ENCODE assay signal across 22 mouse cellular contexts in the genomic region with DNA sequence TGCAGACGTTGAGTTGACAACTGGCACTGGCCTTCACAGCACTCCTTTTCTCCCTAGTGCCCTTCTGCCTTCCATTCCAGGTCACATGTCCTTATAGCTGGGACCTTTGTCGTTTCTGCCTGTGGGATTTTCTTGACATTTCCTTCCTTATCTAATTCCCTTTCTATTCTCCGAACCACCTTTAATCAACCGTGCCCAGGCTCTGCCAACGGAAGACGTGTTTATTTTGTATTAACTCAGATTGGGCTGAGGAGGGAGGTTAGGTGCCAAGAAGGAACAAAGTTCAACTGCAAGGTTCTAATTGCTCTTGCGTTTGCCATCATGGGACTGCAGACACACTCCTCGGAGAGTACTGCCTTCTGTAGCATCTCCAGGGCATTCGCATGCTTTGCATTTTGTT.
A peak's percentile ranks its signal among the peaks of the same experiment; 100 is the strongest.
DNase-seq lines count a peak whose midpoint lies in the region; ATAC-seq lines count a peak whose summit lies in the region.
"Had no signal": no experiment of that assay in that cellular context is flagged by ENCODE, and none has a peak within 500 bp of the region (broad histone marks: within the 10 kb centered on the region; RNA-seq: fewer than 3 reads in every experiment).

No protein-coding gene starts in this region.

- no peaks in the 10 kb centered on the region for H3K27me3 ChIP-seq in kidney, embryonic 14.5 days (ENCODE audit: control insufficient read depth, insufficient read depth, low read length)
- H3K27me3 ChIP-seq in intestine, embryonic 16.5 days (replicated peaks; ENCODE audit: control insufficient read depth, insufficient read depth, low read length) = no peaks in the 10 kb centered on the region
- H3K27me3 ChIP-seq in forebrain, embryonic 13.5 days = no peaks in the 10 kb centered on the region
- H3K27me3 ChIP-seq: CH12.LX; embryonic facial prominence, embryonic 12.5 days; forebrain, embryonic 15.5 days; limb, embryonic 12.5 days; liver, embryonic 12.5 days; midbrain, embryonic 13.5 days had no signal

- no peaks in the 10 kb centered on the region for H3K9me3 ChIP-seq in kidney, embryonic 14.5 days (ENCODE audit: control insufficient read depth, low read length)
- no peaks in the 10 kb centered on the region for H3K9me3 ChIP-seq in intestine, embryonic 16.5 days (ENCODE audit: control insufficient read depth, low read length)
- H3K9me3 ChIP-seq in forebrain, embryonic 13.5 days (replicated peaks) = no peaks in the 10 kb centered on the region
- H3K9me3 ChIP-seq: embryonic facial prominence, embryonic 12.5 days; forebrain, embryonic 15.5 days; hindbrain, embryonic 10.5 days; limb, embryonic 12.5 days; liver, embryonic 12.5 days; midbrain, embryonic 13.5 days had no signal

- no peak for ATAC-seq in kidney, embryonic 14.5 days (ENCODE audit: low FRiP score, low TSS enrichment)
- peak; percentile 81 for ATAC-seq in intestine, embryonic 16.5 days
- no peak for ATAC-seq in forebrain, embryonic 13.5 days
- ATAC-seq in megakaryocyte, adult 5-6 weeks (ENCODE audit: poor library complexity, severe bottlenecking) = no peak
- ATAC-seq: forebrain, embryonic 15.5 days; inflammation-experienced regulatory T-cells, adult 6 months; liver, embryonic 12.5 days; midbrain, embryonic 13.5 days had no signal

- no peak overlapping the region for H3K4me3 ChIP-seq in kidney, embryonic 14.5 days (ENCODE audit: low read length)
- H3K4me3 ChIP-seq in intestine, embryonic 16.5 days (ENCODE audit: low read length) = no peak overlapping the region
- H3K4me3 ChIP-seq in forebrain, embryonic 13.5 days = no peak overlapping the region
- H3K4me3 ChIP-seq: embryonic facial prominence, embryonic 12.5 days; erythroblast, embryonic 14.5 days; forebrain, embryonic 15.5 days; hindbrain, embryonic 10.5 days; limb, embryonic 12.5 days; liver, embryonic 12.5 days; midbrain, embryonic 13.5 days had no signal

- H3K4me2 ChIP-seq in kidney, embryonic 14.5 days (replicated peaks; ENCODE audit: low read depth, low read length) = no peak overlapping the region
- no peak overlapping the region for H3K4me2 ChIP-seq in intestine, embryonic 16.5 days (ENCODE audit: low read depth, low read length)
- H3K4me2 ChIP-seq in forebrain, embryonic 13.5 days = no peak overlapping the region
- H3K4me2 ChIP-seq: embryonic facial prominence, embryonic 12.5 days; forebrain, embryonic 15.5 days; limb, embryonic 12.5 days; liver, embryonic 12.5 days; lung, embryonic 14.5 days; midbrain, embryonic 13.5 days had no signal

- H3K36me3 ChIP-seq in kidney, embryonic 14.5 days (ENCODE audit: control insufficient read depth, insufficient read depth, low read length) = no peaks in the 10 kb centered on the region
- no peaks in the 10 kb centered on the region for H3K36me3 ChIP-seq in intestine, embryonic 16.5 days (ENCODE audit: control insufficient read depth, insufficient read depth, low read length)
- no peaks in the 10 kb centered on the region for H3K36me3 ChIP-seq in forebrain, embryonic 13.5 days (ENCODE audit: poor library complexity, severe bottlenecking)
- H3K36me3 ChIP-seq: embryonic facial prominence, embryonic 12.5 days; forebrain, embryonic 15.5 days; hindbrain, embryonic 10.5 days; limb, embryonic 12.5 days; liver, embryonic 12.5 days; midbrain, embryonic 13.5 days had no signal

- H3K27ac ChIP-seq in kidney, embryonic 14.5 days (ENCODE audit: low read depth, low read length) = no peak overlapping the region
- peak overlapping the region; percentile 63 for H3K27ac ChIP-seq in intestine, embryonic 16.5 days (ENCODE audit: low read length)
- no peak overlapping the region for H3K27ac ChIP-seq in forebrain, embryonic 13.5 days
- H3K27ac ChIP-seq: embryonic facial prominence, embryonic 12.5 days; forebrain, embryonic 15.5 days; hindbrain, embryonic 10.5 days; limb, embryonic 12.5 days; liver, embryonic 12.5 days; midbrain, embryonic 13.5 days had no signal

- H3K9ac ChIP-seq in kidney, embryonic 14.5 days (ENCODE audit: low read depth, low read length) = no peak overlapping the region
- no peak overlapping the region for H3K9ac ChIP-seq in intestine, embryonic 16.5 days (ENCODE audit: low read depth, low read length)
- no peak overlapping the region for H3K9ac ChIP-seq in forebrain, embryonic 13.5 days
- H3K9ac ChIP-seq: embryonic facial prominence, embryonic 12.5 days; forebrain, embryonic 15.5 days; limb, embryonic 12.5 days; liver, embryonic 12.5 days; lung, embryonic 14.5 days; midbrain, embryonic 13.5 days had no signal

- 72% methylated on average over 9 of the region's 9 CpGs for WGBS in kidney, embryonic 14.5 days
- WGBS in intestine, embryonic 16.5 days = 49% methylated on average over 9 of the region's 9 CpGs
- WGBS in large intestine, adult 2 months = 29% methylated on average over 9 of the region's 9 CpGs
- WGBS in forebrain, embryonic 13.5 days = 85% methylated on average over 9 of the region's 9 CpGs

- DNase-seq in kidney, adult 11 months = peak; percentile 58
- peak; percentile 29 for DNase-seq in adipocyte (ENCODE audit: low spot score)
- peak; percentile 85 for DNase-seq in large intestine, adult 2 months (ENCODE audit: low read depth, low spot score)
- DNase-seq in cerebellum, adult 11-12 months = no peak
- DNase-seq: cerebellum, adult 9-10 months; gastrocnemius, postnatal 25 days; lung, embryonic 14.5 days; right cerebral cortex, postnatal 14 days; thymus, postnatal 36 days had no signal

- H3K4me1 ChIP-seq in kidney, embryonic 14.5 days (ENCODE audit: control insufficient read depth, insufficient read depth, low read length) = no peaks in the 10 kb centered on the region
- H3K4me1 ChIP-seq in intestine, embryonic 16.5 days (ENCODE audit: control insufficient read depth, insufficient read depth, low read length) = peaks cover 18% of the 10 kb centered on the region
- H3K4me1 ChIP-seq in forebrain, embryonic 13.5 days = no peaks in the 10 kb centered on the region
- H3K4me1 ChIP-seq: embryonic facial prominence, embryonic 12.5 days; forebrain, embryonic 15.5 days; limb, embryonic 12.5 days; liver, embryonic 12.5 days; midbrain, embryonic 13.5 days had no signal
